Comparison of ENCODE assay signal across 8 mouse cellular contexts in genomic region chr5:36530129-36530751, GRCm38 (mm10). TPM values are rescaled to one million over a fixed set of nuclear protein-coding genes. Genes with fewer than 3 reads are reported as not detected.
DNase-seq lines count a peak whose midpoint lies in the region; ATAC-seq lines count a peak whose summit lies in the region.

No protein-coding gene starts in this region.

- peak overlapping the region; percentile 90 for H3K9ac ChIP-seq in intestine, embryonic 15.5 days

- H3K27me3 ChIP-seq in intestine, embryonic 15.5 days (replicated peaks), result no peaks in the 10 kb centered on the region

- under 1% methylated on average over 28 of the region's 28 CpGs for WGBS in intestine, embryonic 15.5 days

- H3K27ac ChIP-seq in intestine, embryonic 15.5 days, result peak overlapping the region; percentile 67

- ATAC-seq in intestine, embryonic 15.5 days, result peak; percentile 97
- ATAC-seq in megakaryocyte-erythroid progenitor cell, adult 5-6 weeks (replicated peaks; ENCODE audit: low FRiP score, low TSS enrichment, poor library complexity, severe bottlenecking), result peak; percentile 90

- peaks cover 15% of the 10 kb centered on the region for H3K4me1 ChIP-seq in intestine, embryonic 15.5 days (replicated peaks)

- peak; percentile 95 for DNase-seq in adrenal gland, adult 8-10 months
- peak; percentile 82 for DNase-seq in embryo, embryonic 11.5 days (ENCODE audit: low read depth, low spot score)
- peak; percentile 95 for DNase-seq in gastrocnemius, postnatal 25 days
- DNase-seq in left cerebral cortex, postnatal 14 days (ENCODE audit: low spot score in 2 of 2), result peak; percentile 92
- DNase-seq in right cerebral cortex, postnatal 14 days, result peak; percentile 92
- peak; percentile 96 for DNase-seq in urinary bladder, postnatal 25 days (ENCODE audit: low spot score)

- intact Hi-C loops in left cerebral cortex, postnatal 14 days (cut with DNase I), result loop anchor here (5.0 kb wide), 1 partner anchor 52 kb away; no protein-coding TSS in a partner anchor

- peak overlapping the region; percentile 76 for H3K4me3 ChIP-seq in intestine, embryonic 15.5 days (replicated peaks)

- peak overlapping the region; percentile 68 for H3K4me2 ChIP-seq in intestine, embryonic 15.5 days (replicated peaks)

- no peaks in the 10 kb centered on the region for H3K36me3 ChIP-seq in intestine, embryonic 15.5 days

- H3K9me3 ChIP-seq in intestine, embryonic 15.5 days, result no peaks in the 10 kb centered on the region

RNA-seq across cellular contexts. Expression of gene Ccdc96, which starts 45.9 kb away (rescaled TPM):
- total RNA-seq in adrenal gland, adult 8-10 months (2022), result under 1 TPM; 0.38 to 0.99 (median 0.55) TPM
- total RNA-seq in gastrocnemius, postnatal 25 days (2021), result under 1 TPM; 0.08 to 0.11 TPM
- 0.19 and 0.33 TPM in 2 replicates for polyA plus RNA-seq in intestine, embryonic 15.5 days (2015; fragmentation: Nextera tagmentation; extraction: Ambion mirVana)
- 1 to 10 TPM; 1.3 TPM for total RNA-seq in left cerebral cortex, postnatal 14 days (2021)
- 0.50 TPM in 1 of 2 replicates, not detected in the other for total RNA-seq in megakaryocyte-erythroid progenitor cell, adult 5-6 weeks (2014; fragmentation: Nextera tagmentation)
- 0.19 and 1.2 TPM in 2 replicates for total RNA-seq in megakaryocyte-erythroid progenitor cell, adult 5-6 weeks (2017)

RNA-seq across cellular contexts. Expression of gene Tada2b, which starts 46.2 kb away (rescaled TPM):
- 10 to 100 TPM; 34.0 to 42.2 (median 35.6) TPM for total RNA-seq in adrenal gland, adult 8-10 months (2022)
- 10 to 100 TPM; 10.5 to 11.6 TPM for total RNA-seq in gastrocnemius, postnatal 25 days (2021)
- 1.8 and 1.9 TPM in 2 replicates for polyA plus RNA-seq in intestine, embryonic 15.5 days (2015; fragmentation: Nextera tagmentation; extraction: Ambion mirVana)
- 10 to 100 TPM; 26.5 to 29.1 TPM for total RNA-seq in left cerebral cortex, postnatal 14 days (2021)
- 13.6 and 17.9 TPM in 2 replicates for total RNA-seq in megakaryocyte-erythroid progenitor cell, adult 5-6 weeks (2014; fragmentation: Nextera tagmentation)
- 17.4 and 20.9 TPM in 2 replicates for total RNA-seq in megakaryocyte-erythroid progenitor cell, adult 5-6 weeks (2017)

Comparison
In these comparisons a context has a peak if more than half of its experiments do, and no peak if none do; other contexts are left out.
1. Peak in every context shown above with its lines: DNase-seq, ATAC-seq, H3K4me3 ChIP-seq and H3K27ac ChIP-seq.